Mouse (Mus musculus) thymus, adult 2 months (tissue): ENCODE data around the gene Ppcs. TPM values are rescaled to one million over a fixed set of nuclear protein-coding genes. Genes with fewer than 3 reads are reported as not detected.

ENCODE experiments used
- DNase-seq: peaks from one replicate; pipeline ENCODE4 v3.0.0; 2021
- H3K27ac ChIP-seq: fragments of 200-500 bp; 2 replicates; pipeline ENCODE4 v1.5.1; 2012; ENCODE audit warnings: low read length, control low read depth; ENCODE audit not compliant: control insufficient read depth, insufficient read depth
- H3K27me3 ChIP-seq: fragments of 200-500 bp; 2 replicates; pipeline ENCODE4 v1.6.1; 2012; ENCODE audit warnings: mild to moderate bottlenecking, low read length, moderate library complexity, mixed read lengths; ENCODE audit not compliant: control insufficient read depth, insufficient read depth
- H3K36me3 ChIP-seq: fragments of 200-500 bp; 2 replicates; pipeline ENCODE4 v1.6.1; 2012; ENCODE audit warnings: mild to moderate bottlenecking, low read length, moderate library complexity; ENCODE audit not compliant: control insufficient read depth, insufficient read depth
- H3K4me1 ChIP-seq: fragments of 200-500 bp; replicated peaks from 2 replicates; pipeline ENCODE4 v1.6.1; 2012; ENCODE audit warnings: low read length; ENCODE audit not compliant: control insufficient read depth, insufficient read depth
- H3K4me3 ChIP-seq: fragments of 200-500 bp; 2 replicates; pipeline ENCODE4 v1.5.1; 2012; ENCODE audit warnings: mild to moderate bottlenecking, low read length, control low read depth, moderate library complexity; ENCODE audit not compliant: control insufficient read depth, insufficient read depth
- CTCF ChIP-seq: fragments of 200-500 bp; IDR thresholded peaks from 2 replicates; pipeline ENCODE4 v1.5.1; 2012; ENCODE audit warnings: mild to moderate bottlenecking, control low read depth, low read length, moderate library complexity, borderline replicate concordance; ENCODE audit not compliant: control insufficient read depth, poor library complexity, insufficient read depth; ENCODE audit errors: extremely low read depth
- POLR2A ChIP-seq: fragments of 200-500 bp; IDR thresholded peaks from 2 replicates; pipeline ENCODE4 v1.6.1; 2012; ENCODE audit warnings: mild to moderate bottlenecking, low read length, control low read depth, moderate library complexity; ENCODE audit not compliant: control insufficient read depth, poor library complexity, insufficient read depth; ENCODE audit errors: extremely low read depth
- WGBS: fragments of 180-500 bp; shearing (Covaris S2); methylation state at CpG from one replicate; pipeline ENCODE4 v1.1.7; 2018; 5-methylcytosine and 5-hydroxymethylcytosine counted together
- polyA plus RNA-seq: library from polyadenylated mRNA; depleted of rRNA; stranded (reverse); fragments of >200 nt; gene quantifications from 2 replicates; pipeline ENCODE4 v1.2.3, GENCODE M21; 2012

Gene Ppcs
- polyA plus RNA-seq, 1 experiment: 21.8 TPM

GRCm38 (mm10) chr4:119462457-119462856 lies 40.2 kb upstream of the Ppcs start:
- H3K27me3 ChIP-seq: no peaks in the 10 kb centered on the region
- H3K4me1 ChIP-seq: peaks cover 8% of the 10 kb centered on the region
- no peaks in the 10 kb centered on the region for H3K36me3 ChIP-seq
- DNase-seq: no peak
- WGBS: 90% methylated on average over 3 of the region's 3 CpGs
- H3K27ac ChIP-seq: no peak overlapping the region
- TF ChIP-seq CTCF (no peak), POLR2A (no peak)
- H3K4me3 ChIP-seq: no peak overlapping the region

GRCm38 (mm10) chr4:119460728-119461141 lies 38.5 kb upstream of the Ppcs start:
- no peaks in the 10 kb centered on the region for H3K36me3 ChIP-seq
- DNase-seq: no peak
- TF ChIP-seq CTCF (no peak), POLR2A (no peak)
- H3K4me1 ChIP-seq: peaks cover 8% of the 10 kb centered on the region
- no peak overlapping the region for H3K4me3 ChIP-seq
- WGBS: 84% methylated on average over 8 of the region's 8 CpGs
- no peak overlapping the region for H3K27ac ChIP-seq
- no peaks in the 10 kb centered on the region for H3K27me3 ChIP-seq

- no peaks in the 10 kb centered on the region for H3K36me3 ChIP-seq
- no peak overlapping the region for H3K27ac ChIP-seq
- peaks cover 8% of the 10 kb centered on the region for H3K4me1 ChIP-seq
- TF ChIP-seq POLR2A: no peak
- TF ChIP-seq CTCF: no peak
- H3K4me3 ChIP-seq: no peak overlapping the region
- peak; percentile 34 for DNase-seq
- 72% methylated on average over 5 of the region's 5 CpGs for WGBS
- no peaks in the 10 kb centered on the region for H3K27me3 ChIP-seq
Measured at GRCm38 (mm10) chr4:119460296-119460695, 38.1 kb upstream of the Ppcs start.

- WGBS: 63% methylated on average over 6 of the region's 6 CpGs
- Histone ChIP-seq H3K4me1 (no peaks in the 10 kb centered on the region), H3K36me3 (no peaks in the 10 kb centered on the region), H3K27ac (no peak overlapping the region), H3K27me3 (no peaks in the 10 kb centered on the region), H3K4me3 (no peak overlapping the region)
- DNase-seq: no peak
- TF ChIP-seq CTCF (no peak), POLR2A (no peak)
Measured at GRCm38 (mm10) chr4:119453533-119453932, 31.3 kb upstream of the Ppcs start.

GRCm38 (mm10) chr4:119453128-119453527 lies 30.9 kb upstream of the Ppcs start:
- DNase-seq: no peak
- TF ChIP-seq CTCF (no peak), POLR2A (no peak)
- WGBS: 77% methylated on average over 5 of the region's 5 CpGs

GRCm38 (mm10) chr4:119450436-119450835 lies 28.2 kb upstream of the Ppcs start:
- Histone ChIP-seq H3K27me3 (no peaks in the 10 kb centered on the region), H3K36me3 (no peaks in the 10 kb centered on the region), H3K4me1 (no peaks in the 10 kb centered on the region), H3K4me3 (no peak overlapping the region), H3K27ac (no peak overlapping the region)
- TF ChIP-seq CTCF (no peak), POLR2A (no peak)
- 73% methylated on average over 7 of the region's 7 CpGs for WGBS
- DNase-seq: no peak

More at GRCm38 (mm10) chr4:119453128-119453527, 30.9 kb upstream of the Ppcs start:
- Histone ChIP-seq H3K4me1 (no peaks in the 10 kb centered on the region), H3K36me3 (no peaks in the 10 kb centered on the region), H3K27ac (no peak overlapping the region), H3K27me3 (no peaks in the 10 kb centered on the region), H3K4me3 (no peak overlapping the region)

GRCm38 (mm10) chr4:119447786-119448185 lies 25.6 kb upstream of the Ppcs start:
- H3K4me1 ChIP-seq: no peaks in the 10 kb centered on the region
- DNase-seq: no peak
- TF ChIP-seq CTCF (no peak), POLR2A (no peak)
- H3K36me3 ChIP-seq: no peaks in the 10 kb centered on the region
- H3K27me3 ChIP-seq: no peaks in the 10 kb centered on the region
- H3K4me3 ChIP-seq: no peak overlapping the region
- H3K27ac ChIP-seq: no peak overlapping the region
- WGBS: 92% methylated on average over 3 of the region's 3 CpGs
